Mouse (Mus musculus) lung, postnatal 0 days (tissue): ENCODE data around the gene 9230102O04Rik.

Source experiments
- CTCF ChIP-seq: IDR thresholded peaks from 2 replicates; pipeline ENCODE4 v1.5.1; 2016; ENCODE audit warnings: antibody characterized with exemption, mild to moderate bottlenecking
- EP300 ChIP-seq: IDR thresholded peaks from 2 replicates; pipeline ENCODE4 v1.6.1; 2016; ENCODE audit warnings: antibody characterized with exemption, mild to moderate bottlenecking, control low read depth

- TF ChIP-seq CTCF (no peak), EP300 (no peak; the same call in 1 of the 2 replicates)
These were observed 22.1 kb downstream of the 9230102O04Rik start for GRCm38 (mm10) chr2:9867092-9867825.
